Mouse (Mus musculus): ENCODE measurements around the gene Yipf1. TPM values are rescaled to one million over a fixed set of nuclear protein-coding genes. Genes with fewer than 3 reads are reported as not detected.
"Not testable (repeated sequence)": the region's sequence is repeated elsewhere in the genome, so short reads cannot be mapped to it uniquely, and the experiment has no call there.

Yipf1 gene
- polyA plus RNA-seq, 1 experiment from 2014 or later: 58.9 TPM

- Histone ChIP-seq H3K4me2 (ENCODE audit: low read depth, low read length) (no peak overlapping the region), H3K27me3 (ENCODE audit: control insufficient read depth, insufficient read depth, low read length) (no peaks in the 10 kb centered on the region), H3K9ac (ENCODE audit: low read length) (no peak overlapping the region), H3K36me3 (ENCODE audit: control insufficient read depth, insufficient read depth, low read length) (no peaks in the 10 kb centered on the region; the same call in 1 of the 2 replicates), H3K4me3 (replicated peaks; ENCODE audit: low read length) (no peak overlapping the region), H3K9me3 (replicated peaks; ENCODE audit: control insufficient read depth, low read length) (no peaks in the 10 kb centered on the region), H3K4me1 (ENCODE audit: control insufficient read depth, insufficient read depth, low read length) (no peaks in the 10 kb centered on the region), H3K27ac (ENCODE audit: low read length) (no peak overlapping the region)
- WGBS: 87% methylated on average over 3 of the region's 3 CpGs
- ATAC-seq (ENCODE audit: insufficient read depth, low FRiP score): no peak
Measured at GRCm38 (mm10) chr4:107358460-107358859, 44.3 kb downstream of the Yipf1 start.

- Histone ChIP-seq H3K9ac (ENCODE audit: low read length) (no peak overlapping the region), H3K4me2 (ENCODE audit: low read depth, low read length) (no peak overlapping the region), H3K4me3 (replicated peaks; ENCODE audit: low read length) (no peak overlapping the region), H3K27ac (ENCODE audit: low read length) (no peak overlapping the region), H3K4me1 (ENCODE audit: control insufficient read depth, insufficient read depth, low read length) (no peaks in the 10 kb centered on the region), H3K27me3 (ENCODE audit: control insufficient read depth, insufficient read depth, low read length) (no peaks in the 10 kb centered on the region), H3K36me3 (ENCODE audit: control insufficient read depth, insufficient read depth, low read length) (no peaks in the 10 kb centered on the region; the same call in 1 of the 2 replicates), H3K9me3 (replicated peaks; ENCODE audit: control insufficient read depth, low read length) (no peaks in the 10 kb centered on the region)
- no peak for ATAC-seq (ENCODE audit: insufficient read depth, low FRiP score)
- 79% methylated on average over 7 of the region's 7 CpGs for WGBS
Measured at GRCm38 (mm10) chr4:107360457-107361145, 46.4 kb downstream of the Yipf1 start.

GRCm38 (mm10) chr4:107362755-107363154, 48.6 kb downstream of the Yipf1 start:
- Histone ChIP-seq H3K27ac (ENCODE audit: low read length) (no peak overlapping the region), H3K9me3 (replicated peaks; ENCODE audit: control insufficient read depth, low read length) (no peaks in the 10 kb centered on the region), H3K9ac (ENCODE audit: low read length) (no peak overlapping the region), H3K4me1 (ENCODE audit: control insufficient read depth, insufficient read depth, low read length) (no peaks in the 10 kb centered on the region), H3K4me2 (ENCODE audit: low read depth, low read length) (no peak overlapping the region), H3K36me3 (ENCODE audit: control insufficient read depth, insufficient read depth, low read length) (no peaks in the 10 kb centered on the region; the same call in 1 of the 2 replicates), H3K27me3 (ENCODE audit: control insufficient read depth, insufficient read depth, low read length) (no peaks in the 10 kb centered on the region), H3K4me3 (replicated peaks; ENCODE audit: low read length) (no peak overlapping the region)
- 75% methylated on average over 4 of the region's 4 CpGs for WGBS
- ATAC-seq (ENCODE audit: insufficient read depth, low FRiP score): no peak

- Histone ChIP-seq H3K27me3 (ENCODE audit: control insufficient read depth, insufficient read depth, low read length) (no peaks in the 10 kb centered on the region), H3K4me3 (replicated peaks; ENCODE audit: low read length) (no peak overlapping the region), H3K4me2 (ENCODE audit: low read depth, low read length) (no peak overlapping the region), H3K36me3 (ENCODE audit: control insufficient read depth, insufficient read depth, low read length) (no peaks in the 10 kb centered on the region; the same call in 1 of the 2 replicates), H3K27ac (ENCODE audit: low read length) (no peak overlapping the region), H3K4me1 (ENCODE audit: control insufficient read depth, insufficient read depth, low read length) (peaks cover 3% of the 10 kb centered on the region), H3K9ac (ENCODE audit: low read length) (no peak overlapping the region), H3K9me3 (replicated peaks; ENCODE audit: control insufficient read depth, low read length) (no peaks in the 10 kb centered on the region)
- no peak for ATAC-seq (ENCODE audit: insufficient read depth, low FRiP score)
- WGBS: 79% methylated on average over 6 of the region's 6 CpGs
Measured at GRCm38 (mm10) chr4:107363573-107363972, 49.4 kb downstream of the Yipf1 start.

GRCm38 (mm10) chr4:107364190-107364639, 50.1 kb downstream of the Yipf1 start:
- Histone ChIP-seq H3K27ac (ENCODE audit: low read length) (no peak overlapping the region), H3K36me3 (ENCODE audit: control insufficient read depth, insufficient read depth, low read length) (no peaks in the 10 kb centered on the region), H3K4me1 (ENCODE audit: control insufficient read depth, insufficient read depth, low read length) (peaks cover 7% of the 10 kb centered on the region), H3K9me3 (replicated peaks; ENCODE audit: control insufficient read depth, low read length) (no peaks in the 10 kb centered on the region), H3K27me3 (ENCODE audit: control insufficient read depth, insufficient read depth, low read length) (no peaks in the 10 kb centered on the region), H3K9ac (ENCODE audit: low read length) (no peak overlapping the region), H3K4me2 (ENCODE audit: low read depth, low read length) (no peak overlapping the region), H3K4me3 (replicated peaks; ENCODE audit: low read length) (no peak overlapping the region)
- 82% methylated on average over 5 of the region's 5 CpGs for WGBS
- ATAC-seq (ENCODE audit: insufficient read depth, low FRiP score): no peak

GRCm38 (mm10) chr4:107366408-107366807, 52.2 kb downstream of the Yipf1 start:
- not testable (repeated sequence) for H3K27me3 ChIP-seq (ENCODE audit: control insufficient read depth, insufficient read depth, low read length); H3K27ac ChIP-seq (ENCODE audit: low read length); H3K36me3 ChIP-seq (ENCODE audit: control insufficient read depth, insufficient read depth, low read length); ATAC-seq (ENCODE audit: insufficient read depth, low FRiP score); H3K9ac ChIP-seq (ENCODE audit: low read length); H3K4me1 ChIP-seq (ENCODE audit: control insufficient read depth, insufficient read depth, low read length); H3K4me2 ChIP-seq (ENCODE audit: low read depth, low read length); H3K9me3 ChIP-seq (replicated peaks; ENCODE audit: control insufficient read depth, low read length); H3K4me3 ChIP-seq (replicated peaks; ENCODE audit: low read length)

- Histone ChIP-seq H3K36me3 (ENCODE audit: control insufficient read depth, insufficient read depth, low read length) (peaks cover 5% of the 10 kb centered on the region), H3K9ac (ENCODE audit: low read length) (peak within 1 kb of the TSS; percentile 85), H3K9me3 (replicated peaks; ENCODE audit: control insufficient read depth, low read length) (no peaks in the 10 kb centered on the region), H3K4me2 (ENCODE audit: low read depth, low read length) (peak within 1 kb of the TSS; percentile 75), H3K4me3 (replicated peaks; ENCODE audit: low read length) (peak within 1 kb of the TSS; percentile 76), H3K27ac (ENCODE audit: low read length) (peak within 1 kb of the TSS; percentile 92), H3K27me3 (ENCODE audit: control insufficient read depth, insufficient read depth, low read length) (no peaks in the 10 kb centered on the region), H3K4me1 (ENCODE audit: control insufficient read depth, insufficient read depth, low read length) (peaks cover 7% of the 10 kb centered on the region)
- under 1% methylated on average over 51 of the region's 51 CpGs for WGBS
- ATAC-seq (ENCODE audit: insufficient read depth, low FRiP score): peak; percentile 96
Measured at GRCm38 (mm10) chr4:107367567-107368314, 53.6 kb downstream of the Yipf1 start, which contains the start of gene Ndc1. TSS of gene Ndc1 (plus strand) at chr4:107367784.

GRCm38 (mm10) chr4:107372304-107372703, 58.1 kb downstream of the Yipf1 start:
- Histone ChIP-seq H3K9ac (ENCODE audit: low read length) (no peak overlapping the region), H3K27ac (ENCODE audit: low read length) (no peak overlapping the region), H3K4me3 (replicated peaks; ENCODE audit: low read length) (no peak overlapping the region), H3K4me1 (ENCODE audit: control insufficient read depth, insufficient read depth, low read length) (peaks cover 7% of the 10 kb centered on the region), H3K4me2 (ENCODE audit: low read depth, low read length) (no peak overlapping the region), H3K36me3 (ENCODE audit: control insufficient read depth, insufficient read depth, low read length) (peaks cover 5% of the 10 kb centered on the region), H3K27me3 (ENCODE audit: control insufficient read depth, insufficient read depth, low read length) (no peaks in the 10 kb centered on the region), H3K9me3 (replicated peaks; ENCODE audit: control insufficient read depth, low read length) (no peaks in the 10 kb centered on the region)
- WGBS: 64% methylated on average over 2 of the region's 2 CpGs
- no peak for ATAC-seq (ENCODE audit: insufficient read depth, low FRiP score)

GRCm38 (mm10) chr4:107374677-107375076, 60.5 kb downstream of the Yipf1 start:
- Histone ChIP-seq H3K36me3 (ENCODE audit: control insufficient read depth, insufficient read depth, low read length) (peaks cover 5% of the 10 kb centered on the region), H3K4me3 (replicated peaks; ENCODE audit: low read length) (no peak overlapping the region), H3K27ac (ENCODE audit: low read length) (no peak overlapping the region), H3K27me3 (ENCODE audit: control insufficient read depth, insufficient read depth, low read length) (no peaks in the 10 kb centered on the region), H3K9me3 (replicated peaks; ENCODE audit: control insufficient read depth, low read length) (no peaks in the 10 kb centered on the region), H3K4me2 (ENCODE audit: low read depth, low read length) (no peak overlapping the region), H3K4me1 (ENCODE audit: control insufficient read depth, insufficient read depth, low read length) (no peaks in the 10 kb centered on the region), H3K9ac (ENCODE audit: low read length) (no peak overlapping the region)
- 67% methylated on average over 4 of the region's 4 CpGs for WGBS
- no peak for ATAC-seq (ENCODE audit: insufficient read depth, low FRiP score)

Data from stomach, embryonic 16.5 days (tissue).